Mouse (Mus musculus) T-cell, adult 2 months (primary cell): ENCODE data around the gene Tpi1.
"Not testable (repeated sequence)": the region's sequence is repeated elsewhere in the genome, so short reads cannot be mapped to it uniquely, and the experiment has no call there.

Experiments used
- DNase-seq: peaks from one replicate; pipeline ENCODE4 v3.0.0; 2022; ENCODE audit warnings: low spot score

The Tpi1 gene

GRCm38 (mm10) chr6:124831199-124831598, 17.1 kb upstream of the Tpi1 start:
- not testable (repeated sequence) for DNase-seq

GRCm38 (mm10) chr6:124829799-124830700, 16.0 kb upstream of the Tpi1 start:
- peak; percentile 90 for DNase-seq

- peak; percentile 100 for DNase-seq
Measured at GRCm38 (mm10) chr6:124828868-124829798, 15.0 kb upstream of the Tpi1 start, which contains the start of the genes Usp5 and Cdca3. TSS of gene Usp5 (minus strand) at chr6:124829484. TSS of gene Cdca3 (plus strand) at chr6:124829547.

GRCm38 (mm10) chr6:124828101-124828592, 14.1 kb upstream of the Tpi1 start:
- peak; percentile 20 for DNase-seq

GRCm38 (mm10) chr6:124822049-124822448, 8.0 kb upstream of the Tpi1 start:
- no peak for DNase-seq

GRCm38 (mm10) chr6:124820891-124821290, 6.8 kb upstream of the Tpi1 start:
- DNase-seq: no peak

- no peak for DNase-seq
Measured at GRCm38 (mm10) chr6:124817971-124818370, 3.9 kb upstream of the Tpi1 start.

GRCm38 (mm10) chr6:124817563-124817962, 3.5 kb upstream of the Tpi1 start:
- DNase-seq: no peak

GRCm38 (mm10) chr6:124817125-124817524, 3.0 kb upstream of the Tpi1 start:
- DNase-seq: no peak

GRCm38 (mm10) chr6:124816611-124817010, 2.5 kb upstream of the Tpi1 start:
- no peak for DNase-seq

- no peak for DNase-seq
Measured at GRCm38 (mm10) chr6:124814858-124815774, 1.0 kb upstream of the Tpi1 start.

GRCm38 (mm10) chr6:124814448-124814847, 352 bp upstream of the Tpi1 start:
- DNase-seq: no peak

GRCm38 (mm10) chr6:124813496-124813895, 600 bp downstream of the Tpi1 start:
- DNase-seq: peak; percentile 62

GRCm38 (mm10) chr6:124812848-124813247, 1.2 kb downstream of the Tpi1 start:
- DNase-seq: no peak

- DNase-seq: no peak
Measured at GRCm38 (mm10) chr6:124811701-124812560, 2.2 kb downstream of the Tpi1 start.

- no peak for DNase-seq
Measured at GRCm38 (mm10) chr6:124811403-124811665, 2.8 kb downstream of the Tpi1 start.

GRCm38 (mm10) chr6:124810566-124811402, 3.3 kb downstream of the Tpi1 start:
- not testable (repeated sequence) for DNase-seq

- no peak for DNase-seq
Measured at GRCm38 (mm10) chr6:124809775-124810538, 4.1 kb downstream of the Tpi1 start.
